Mouse (Mus musculus): ENCODE data around the gene Rmnd1. TPM values are rescaled to one million over a fixed set of nuclear protein-coding genes. Genes with fewer than 3 reads are reported as not detected.

The Rmnd1 gene
- polyA plus RNA-seq, 1 experiment from 2014 or later = 45.4 TPM

GRCm38 (mm10) chr10:4390550-4390949 lies 41.6 kb downstream of the Rmnd1 start:
- Histone ChIP-seq H3K4me1 (peaks cover 35% of the 10 kb centered on the region), H3K36me3 (peaks cover 8% of the 10 kb centered on the region; the same call in 1 of the 2 replicates), H3K4me2 (replicated peaks) (no peak overlapping the region), H3K4me3 (no peak overlapping the region), H3K9ac (0 out of 2 replicates have a peak overlapping the region, but pooled peaks have one; percentile 28), H3K9me3 (replicated peaks) (no peaks in the 10 kb centered on the region), H3K27ac (no peak overlapping the region), H3K27me3 (no peaks in the 10 kb centered on the region)
- 71% methylated on average over 2 of the region's 2 CpGs for WGBS
- no peak for ATAC-seq (ENCODE audit: low FRiP score)

DNA sequence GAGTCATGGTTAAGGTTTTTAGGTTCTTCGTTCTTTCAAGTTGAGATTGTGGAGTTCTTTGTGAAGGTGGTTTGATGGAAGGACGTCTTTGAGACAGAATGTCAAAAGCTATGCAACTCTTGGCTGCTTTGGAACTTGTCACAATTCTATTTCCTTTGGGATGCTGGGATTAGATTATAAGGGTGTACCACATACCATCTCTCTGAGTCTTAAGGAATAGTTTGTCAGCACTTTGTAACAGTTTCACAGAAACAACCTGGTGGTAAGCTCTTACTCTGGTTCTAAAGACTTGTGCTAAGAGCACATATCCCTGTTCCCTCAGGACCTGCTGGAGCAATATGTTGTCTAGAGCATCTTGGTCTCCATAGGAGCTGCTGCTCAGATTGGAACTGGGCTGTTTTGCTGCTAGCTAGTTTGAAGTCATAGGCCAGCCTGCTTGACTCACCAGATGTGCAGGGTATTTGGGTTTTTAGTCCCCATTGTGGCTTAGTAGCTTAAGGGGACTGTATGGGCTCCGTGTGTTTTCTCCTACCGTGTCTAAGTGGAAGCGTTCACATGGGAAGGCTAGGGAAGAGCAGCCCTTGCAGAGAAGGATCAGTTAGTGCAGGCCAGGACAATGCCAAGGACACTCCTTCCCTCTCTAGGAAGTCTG lies 42.6 kb downstream of the Rmnd1 start:
- 67% methylated on average over 5 of the region's 5 CpGs for WGBS

GRCm38 (mm10) chr10:4389036-4389435 lies 43.2 kb downstream of the Rmnd1 start:
- WGBS = 29% methylated on average over 10 of the region's 10 CpGs

More for the DNA sequence above, 42.6 kb downstream of the Rmnd1 start:
- Histone ChIP-seq H3K36me3 (0 out of 2 replicates have a peak, but pooled peaks cover 5% of the 10 kb centered on the region), H3K27ac (no peak overlapping the region), H3K9me3 (replicated peaks) (no peaks in the 10 kb centered on the region), H3K27me3 (no peaks in the 10 kb centered on the region), H3K4me3 (peak overlapping the region; percentile 100), H3K9ac (peak overlapping the region; percentile 100), H3K4me1 (peaks cover 35% of the 10 kb centered on the region), H3K4me2 (replicated peaks) (peak overlapping the region; percentile 92)
- no peak for ATAC-seq (ENCODE audit: low FRiP score)

DNA sequence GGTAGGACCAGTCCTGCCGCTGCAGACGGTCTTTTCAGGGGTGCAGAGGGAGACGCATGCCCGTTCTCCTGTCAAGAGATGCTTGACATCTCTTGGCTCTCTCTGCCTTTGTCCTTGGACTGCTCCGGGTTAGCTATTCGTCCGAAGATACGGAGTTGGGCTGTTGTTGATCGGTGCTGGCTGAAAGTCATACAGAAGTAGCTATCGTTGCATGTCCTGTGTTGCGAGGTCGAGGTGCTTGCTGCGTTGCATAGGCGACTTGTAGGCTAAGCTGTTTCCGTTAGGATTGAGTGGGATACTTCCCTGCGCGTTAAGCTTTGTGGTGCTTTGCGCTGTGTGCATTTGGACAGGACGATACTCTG lies 43.8 kb downstream of the Rmnd1 start:
- H3K4me3 ChIP-seq = peak overlapping the region; percentile 100
- no peaks in the 10 kb centered on the region for H3K27me3 ChIP-seq
- peaks cover 35% of the 10 kb centered on the region for H3K4me1 ChIP-seq
- ATAC-seq (ENCODE audit: low FRiP score) = no peak
- 0 out of 2 replicates have a peak, but pooled peaks cover 5% of the 10 kb centered on the region for H3K36me3 ChIP-seq
- peak overlapping the region; percentile 99 for H3K27ac ChIP-seq
- H3K4me2 ChIP-seq (replicated peaks) = peak overlapping the region; percentile 92
- H3K9ac ChIP-seq = peak overlapping the region; percentile 100
- under 1% methylated on average over 19 of the region's 19 CpGs for WGBS
- no peaks in the 10 kb centered on the region for H3K9me3 ChIP-seq (replicated peaks)

More at GRCm38 (mm10) chr10:4389036-4389435, 43.2 kb downstream of the Rmnd1 start:
- H3K9ac ChIP-seq = peak overlapping the region; percentile 100
- 0 out of 2 replicates have a peak, but pooled peaks cover 5% of the 10 kb centered on the region for H3K36me3 ChIP-seq
- no peaks in the 10 kb centered on the region for H3K27me3 ChIP-seq
- H3K27ac ChIP-seq = no peak overlapping the region
- H3K4me3 ChIP-seq = peak overlapping the region; percentile 100
- H3K9me3 ChIP-seq (replicated peaks) = no peaks in the 10 kb centered on the region
- H3K4me1 ChIP-seq = peaks cover 35% of the 10 kb centered on the region
- peak overlapping the region; percentile 92 for H3K4me2 ChIP-seq (replicated peaks)
- ATAC-seq (ENCODE audit: low FRiP score) = no peak

GRCm38 (mm10) chr10:4387701-4388383 lies 44.3 kb downstream of the Rmnd1 start, which contains the start of gene Zbtb2:
Zbtb2 (minus strand) TSS chr10:4388108.
- no peaks in the 10 kb centered on the region for H3K9me3 ChIP-seq (replicated peaks)
- 0 out of 2 replicates have a peak, but pooled peaks cover 2% of the 10 kb centered on the region for H3K36me3 ChIP-seq
- 2% methylated on average over 36 of the region's 87 CpGs for WGBS
- H3K27me3 ChIP-seq = no peaks in the 10 kb centered on the region
- ATAC-seq (ENCODE audit: low FRiP score) = peak; percentile 0; the same call in 1 of the 2 replicates
- peaks cover 36% of the 10 kb centered on the region for H3K4me1 ChIP-seq
- peak within 1 kb of the TSS; percentile 92 for H3K4me2 ChIP-seq (replicated peaks)
- peak within 1 kb of the TSS; percentile 100 for H3K4me3 ChIP-seq
- peak within 1 kb of the TSS; percentile 99 for H3K27ac ChIP-seq
- peak within 1 kb of the TSS; percentile 100 for H3K9ac ChIP-seq

DNA sequence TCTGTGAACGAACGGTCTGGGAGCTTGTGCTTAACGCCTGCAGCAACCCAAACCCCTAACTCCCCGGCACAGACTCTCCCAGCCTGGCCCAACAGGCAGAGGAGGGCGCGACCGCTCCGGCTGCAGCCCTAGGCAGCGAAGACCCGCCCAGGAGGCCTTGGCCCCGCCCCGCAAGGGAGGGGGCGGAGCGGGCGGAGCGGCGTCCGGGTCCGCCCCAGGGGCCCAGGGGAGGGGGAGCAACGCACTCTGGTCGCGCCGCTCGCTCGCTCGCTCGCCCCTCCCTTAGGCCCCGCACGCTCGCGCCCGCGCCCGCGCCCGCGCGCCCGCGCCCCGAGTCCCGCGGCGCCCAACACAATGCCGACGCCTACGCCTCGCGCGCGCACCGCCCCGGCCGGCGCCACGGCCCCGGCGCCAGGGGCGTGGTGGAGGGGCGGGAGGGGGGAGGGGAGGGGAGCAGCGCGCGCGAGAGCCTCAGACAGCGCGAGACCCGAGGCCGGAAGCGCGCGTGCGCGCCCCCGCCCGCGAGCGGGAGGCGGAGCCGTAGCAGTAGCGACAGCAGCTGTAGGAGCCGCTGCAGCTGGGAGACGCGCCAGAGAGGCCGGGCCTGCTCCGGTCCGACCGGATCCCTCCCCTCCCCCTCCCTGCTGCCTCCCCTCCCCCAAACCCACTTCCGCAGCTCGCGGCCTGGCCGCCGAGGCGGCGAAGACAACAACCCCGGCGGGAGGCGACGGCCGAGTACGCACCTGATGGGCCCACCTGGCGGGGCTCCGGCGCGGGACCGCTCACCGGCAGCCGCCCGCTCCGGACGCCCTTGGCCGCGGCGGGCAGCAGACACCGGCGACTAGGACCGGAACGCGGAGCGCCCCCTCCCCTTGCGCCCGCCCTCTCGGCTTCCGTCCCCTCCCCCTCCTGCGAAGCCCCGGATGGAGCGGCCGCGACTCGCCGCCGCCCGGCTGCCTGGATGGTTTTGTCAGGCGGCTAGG lies 45.3 kb downstream of the Rmnd1 start:
- no peaks in the 10 kb centered on the region for H3K36me3 ChIP-seq
- ATAC-seq (ENCODE audit: low FRiP score) = peak; percentile 96
- peak overlapping the region; percentile 92 for H3K4me2 ChIP-seq (replicated peaks)
- peak overlapping the region; percentile 100 for H3K4me3 ChIP-seq
- WGBS = under 1% methylated on average over 71 of the region's 133 CpGs
- H3K9me3 ChIP-seq (replicated peaks) = no peaks in the 10 kb centered on the region
- peak overlapping the region; percentile 100 for H3K9ac ChIP-seq
- H3K27ac ChIP-seq = peak overlapping the region; percentile 99
- no peaks in the 10 kb centered on the region for H3K27me3 ChIP-seq
- peaks cover 37% of the 10 kb centered on the region for H3K4me1 ChIP-seq

- 96% methylated on average over 7 of the region's 7 CpGs for WGBS
- Histone ChIP-seq H3K9ac (no peak overlapping the region), H3K4me3 (no peak overlapping the region), H3K9me3 (replicated peaks) (no peaks in the 10 kb centered on the region), H3K27ac (no peak overlapping the region), H3K4me1 (peaks cover 11% of the 10 kb centered on the region), H3K27me3 (no peaks in the 10 kb centered on the region), H3K4me2 (replicated peaks) (no peak overlapping the region), H3K36me3 (no peaks in the 10 kb centered on the region)
- ATAC-seq (ENCODE audit: low FRiP score) = no peak
Observed at GRCm38 (mm10) chr10:4384244-4384643, 47.9 kb downstream of the Rmnd1 start.

- 93% methylated on average over 5 of the region's 5 CpGs for WGBS
- no peak for ATAC-seq (ENCODE audit: low FRiP score)
- Histone ChIP-seq H3K4me1 (peaks cover 3% of the 10 kb centered on the region; the same call in 1 of the 2 replicates), H3K9ac (no peak overlapping the region), H3K27ac (no peak overlapping the region), H3K36me3 (no peaks in the 10 kb centered on the region), H3K4me3 (no peak overlapping the region), H3K4me2 (replicated peaks) (no peak overlapping the region), H3K27me3 (no peaks in the 10 kb centered on the region), H3K9me3 (replicated peaks) (no peaks in the 10 kb centered on the region)
Observed at GRCm38 (mm10) chr10:4380748-4381147, 51.4 kb downstream of the Rmnd1 start.

DNA sequence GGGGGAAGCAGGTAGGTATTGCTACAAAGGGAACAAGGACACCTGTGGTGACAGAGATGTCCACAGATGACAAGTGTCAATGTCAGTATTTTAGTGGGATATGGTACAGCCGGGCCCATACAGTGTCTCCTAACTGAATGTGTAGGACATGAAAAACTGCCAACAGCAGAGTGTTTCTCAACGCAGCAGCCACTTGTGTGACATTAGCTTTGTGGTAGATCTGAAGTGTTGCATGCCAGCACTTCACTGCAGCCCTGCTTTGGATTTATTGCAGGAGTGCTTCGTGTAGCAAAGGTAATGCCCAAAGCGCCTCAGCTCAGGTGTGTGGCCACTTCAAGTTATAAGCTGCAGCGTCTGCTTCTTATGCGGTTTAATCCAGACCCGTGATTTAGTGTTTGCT lies 55.3 kb downstream of the Rmnd1 start:
- H3K9me3 ChIP-seq (replicated peaks) = no peaks in the 10 kb centered on the region
- H3K4me2 ChIP-seq (replicated peaks) = no peak overlapping the region
- no peak overlapping the region for H3K4me3 ChIP-seq
- ATAC-seq (ENCODE audit: low FRiP score) = no peak
- no peaks in the 10 kb centered on the region for H3K27me3 ChIP-seq
- H3K4me1 ChIP-seq = peaks cover 2% of the 10 kb centered on the region; the same call in 1 of the 2 replicates
- 92% methylated on average over 7 of the region's 7 CpGs for WGBS
- peaks cover 11% of the 10 kb centered on the region for H3K36me3 ChIP-seq
- no peak overlapping the region for H3K9ac ChIP-seq
- no peak overlapping the region for H3K27ac ChIP-seq

- WGBS = 66% methylated on average over 7 of the region's 7 CpGs
- Histone ChIP-seq H3K9me3 (replicated peaks) (no peaks in the 10 kb centered on the region), H3K27me3 (no peaks in the 10 kb centered on the region), H3K4me3 (no peak overlapping the region), H3K4me1 (peaks cover 2% of the 10 kb centered on the region; the same call in 1 of the 2 replicates), H3K36me3 (peaks cover 13% of the 10 kb centered on the region), H3K9ac (no peak overlapping the region), H3K27ac (no peak overlapping the region), H3K4me2 (replicated peaks) (no peak overlapping the region)
- no peak for ATAC-seq (ENCODE audit: low FRiP score)
Observed at GRCm38 (mm10) chr10:4376461-4376860, 55.7 kb downstream of the Rmnd1 start.

DNA sequence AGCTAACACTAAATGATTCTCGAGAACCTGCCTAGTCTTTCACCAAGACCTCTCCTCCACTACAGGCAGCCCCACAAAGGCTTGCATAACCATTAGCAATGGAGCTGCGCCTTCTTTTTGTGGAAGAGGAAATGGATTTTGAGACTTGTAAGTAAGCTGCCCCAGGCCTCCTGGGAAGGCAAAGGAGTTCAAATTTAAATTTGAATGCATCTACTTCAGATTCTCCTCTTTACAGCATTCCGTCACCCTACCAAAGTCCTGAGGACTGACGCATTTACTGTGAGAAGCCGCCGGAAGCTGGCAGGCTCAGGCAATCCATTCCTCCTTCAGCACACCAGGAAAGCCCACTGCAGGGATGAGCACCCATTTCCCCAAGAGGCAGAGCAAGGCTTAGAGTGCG lies 56.9 kb downstream of the Rmnd1 start:
- ATAC-seq (ENCODE audit: low FRiP score) = no peak
- Histone ChIP-seq H3K9me3 (replicated peaks) (no peaks in the 10 kb centered on the region), H3K27ac (no peak overlapping the region), H3K4me3 (no peak overlapping the region), H3K4me2 (replicated peaks) (no peak overlapping the region), H3K4me1 (peaks cover 2% of the 10 kb centered on the region; the same call in 1 of the 2 replicates), H3K27me3 (no peaks in the 10 kb centered on the region), H3K36me3 (peaks cover 17% of the 10 kb centered on the region), H3K9ac (no peak overlapping the region)
- 37% methylated on average over 7 of the region's 7 CpGs for WGBS

Data from hindbrain, embryonic 12.5 days (tissue).